Mouse (Mus musculus) brown adipose tissue, adult 24 weeks (tissue): ENCODE measurements around the gene Siglecf. TPM values are rescaled to one million over a fixed set of nuclear protein-coding genes. Genes with fewer than 3 reads are reported as not detected.

Source experiments
- polyA plus RNA-seq: library from polyadenylated mRNA; stranded (reverse); fragments of >200 nt; gene quantifications from 2 replicates; pipeline ENCODE4 v1.2.4, GENCODE M21; 2012; ENCODE audit not compliant: missing spikeins, insufficient read depth, insufficient read length

Gene Siglecf
- polyA plus RNA-seq, 1 experiment = not detected

Other genes starting within 250 kb of the Siglecf start
- gene Zfp936, start 237.1 kb upstream of the Siglecf start, polyA plus RNA-seq = not detected in 2 replicates
- gene Zfp715, start 38.0 kb upstream of the Siglecf start, polyA plus RNA-seq = 5.9 and 13.6 TPM in 2 replicates
- not detected in 2 replicates for gene Siglecg, start 56.9 kb downstream of the Siglecf start, polyA plus RNA-seq
- gene Lim2, start 76.3 kb downstream of the Siglecf start, polyA plus RNA-seq = not detected in 2 replicates
- gene Nkg7, start 85.7 kb downstream of the Siglecf start, polyA plus RNA-seq = 2.2 TPM in 1 of 2 replicates, not detected in the other
- gene Cldnd2, start 89.4 kb downstream of the Siglecf start, polyA plus RNA-seq = not detected in 2 replicates
- 2,383 and 2,841 TPM in 2 replicates for gene Etfb, start 92.7 kb downstream of the Siglecf start, polyA plus RNA-seq
- gene Gm45233, start 92.8 kb downstream of the Siglecf start, polyA plus RNA-seq = not detected in 2 replicates
- 1.9 and 3.5 TPM in 2 replicates for gene Vsig10l, start 111.8 kb downstream of the Siglecf start, polyA plus RNA-seq
- gene Iglon5, start 138.7 kb downstream of the Siglecf start, polyA plus RNA-seq = 0.48 and 0.58 TPM in 2 replicates
- gene 4931406B18Rik, start 154.6 kb downstream of the Siglecf start, polyA plus RNA-seq = not detected in 2 replicates
- gene Cd33, start 193.1 kb downstream of the Siglecf start, polyA plus RNA-seq = 1.4 and 5.5 TPM in 2 replicates
- gene Zfp658, start 210.9 kb downstream of the Siglecf start, polyA plus RNA-seq = 0.79 and 0.88 TPM in 2 replicates
- gene Zfp719, start 228.3 kb downstream of the Siglecf start, polyA plus RNA-seq = 2.9 and 4.4 TPM in 2 replicates